Mouse (Mus musculus): Measurements from ENCODE around the gene Ankrd37.

The Ankrd37 gene

GRCm38 (mm10) chr8:45973988-45974505 lies 31.5 kb downstream of the Ankrd37 start:
- DNase-seq (ENCODE audit: low spot score in 2 of 2): no peak

DNA sequence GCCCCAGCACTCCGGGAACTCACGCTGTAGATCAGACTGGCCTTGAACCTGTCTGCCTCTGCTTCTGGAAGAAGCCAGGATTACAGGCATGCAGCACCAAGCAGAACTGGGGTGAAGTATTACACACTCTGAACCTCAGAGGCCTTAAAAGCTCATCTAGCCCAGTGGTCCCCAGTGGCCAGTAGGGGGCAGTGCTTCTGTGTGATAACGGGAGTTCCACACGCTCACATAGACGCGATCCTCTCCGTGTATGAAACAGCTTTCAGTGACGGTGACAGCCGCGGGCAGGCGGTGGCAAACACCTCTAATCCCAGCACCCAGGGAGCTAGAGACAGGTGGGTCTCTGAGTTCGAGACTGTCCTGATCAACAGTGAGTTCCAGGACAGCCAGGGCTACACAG lies 34.6 kb downstream of the Ankrd37 start:
- no peak for DNase-seq (ENCODE audit: low spot score in 2 of 2)

- no peak for DNase-seq (ENCODE audit: low spot score in 2 of 2)
These were observed 54.9 kb downstream of the Ankrd37 start for GRCm38 (mm10) chr8:45950622-45951021.
